Mouse (Mus musculus) urinary bladder, postnatal 4 days (tissue): ENCODE results near the gene Prkcg.

Source experiments
- DNase-seq, 2 experiments: peaks; one replicate each; pipeline ENCODE4 v3.0.0; 2021 to 2022; ENCODE audit warnings: low spot score in 2 of 2

The Prkcg gene

GRCm38 (mm10) chr7:3365547-3366279, 76.7 kb downstream of the Prkcg start:
- no peak for DNase-seq

DNA sequence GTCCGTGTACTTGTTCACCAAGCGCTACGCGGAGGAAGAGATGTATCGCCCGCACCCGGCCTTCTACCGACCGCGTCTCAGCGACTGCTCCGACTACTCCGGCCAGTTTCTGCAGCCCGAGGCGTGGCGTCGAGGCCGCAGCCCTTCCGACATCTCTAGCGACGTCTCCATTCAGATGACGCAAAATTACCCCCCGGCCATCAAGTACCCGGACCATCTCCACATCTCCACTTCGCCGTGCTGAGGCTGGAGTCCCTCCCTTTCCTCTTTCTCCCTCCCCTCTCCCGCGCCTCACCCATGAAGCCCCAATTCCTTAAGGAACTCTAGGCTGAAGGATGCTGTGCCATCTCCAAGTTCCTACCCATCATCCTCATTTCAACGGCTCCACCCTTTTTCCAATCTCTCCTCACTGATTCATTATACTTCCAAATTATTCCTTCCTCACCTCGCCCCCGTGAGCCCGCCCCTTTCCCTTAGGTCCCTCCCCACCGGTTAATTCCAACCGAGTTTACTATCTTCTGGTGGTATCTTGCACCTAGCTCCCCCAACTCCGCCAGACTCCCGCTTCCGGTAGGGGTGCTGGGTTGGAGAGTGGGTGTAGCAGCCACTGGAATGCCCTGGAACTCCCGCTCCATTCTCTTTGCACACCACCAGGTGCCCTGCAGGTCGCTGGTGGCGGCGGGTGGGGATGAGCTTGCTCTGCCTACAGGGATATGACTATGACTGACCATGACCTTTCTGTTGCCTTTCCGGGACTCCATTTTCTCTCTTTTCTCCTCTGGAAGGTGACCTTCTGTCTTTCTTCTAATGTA, 77.9 kb downstream of the Prkcg start:
- DNase-seq: no peak

GRCm38 (mm10) chr7:3367569-3367968, 78.6 kb downstream of the Prkcg start:
- no peak for DNase-seq

GRCm38 (mm10) chr7:3368311-3368710, 79.3 kb downstream of the Prkcg start:
- no peak for DNase-seq

GRCm38 (mm10) chr7:3369189-3369588, 80.2 kb downstream of the Prkcg start:
- DNase-seq: no peak

DNA sequence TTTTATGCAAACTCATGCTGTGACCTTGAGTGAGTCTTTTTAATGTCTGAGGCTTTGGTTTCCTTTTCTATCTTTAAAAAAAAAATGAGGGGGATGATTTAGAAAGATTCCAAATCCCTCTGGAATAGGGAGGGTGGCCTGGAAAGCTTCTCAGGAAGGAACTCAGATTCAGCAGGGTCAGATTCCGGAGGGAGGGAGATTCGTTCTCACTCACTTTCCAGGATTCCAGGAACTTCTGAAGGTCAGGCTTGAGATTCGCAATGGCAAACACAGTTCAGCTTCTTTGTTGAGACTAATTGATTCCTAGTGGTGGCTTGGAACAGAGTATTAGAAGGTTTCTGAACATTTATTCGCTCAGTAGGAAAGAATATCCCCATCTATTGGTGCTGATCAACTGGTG, 81.4 kb downstream of the Prkcg start:
- no peak for DNase-seq

GRCm38 (mm10) chr7:3372376-3372775, 83.4 kb downstream of the Prkcg start:
- no peak for DNase-seq

DNA sequence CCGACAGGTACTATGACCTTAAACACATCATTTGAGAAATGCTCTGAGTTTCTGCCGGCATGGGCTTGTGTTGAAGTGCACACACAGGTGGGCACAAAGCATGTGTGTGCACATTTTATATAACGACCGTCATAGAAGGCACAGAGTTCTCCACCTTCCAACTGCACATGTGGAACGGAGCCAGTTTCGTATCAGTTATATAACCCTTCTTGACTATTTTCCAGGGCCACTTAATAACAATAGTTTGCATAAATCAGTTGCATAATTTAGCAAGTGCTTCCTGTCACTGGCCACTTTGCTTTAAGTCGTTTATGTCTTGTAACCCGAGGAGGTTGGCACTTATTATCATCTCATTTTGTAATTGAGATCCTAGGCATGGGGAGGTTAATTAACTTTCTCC, 84.8 kb downstream of the Prkcg start:
- no peak for DNase-seq

DNA sequence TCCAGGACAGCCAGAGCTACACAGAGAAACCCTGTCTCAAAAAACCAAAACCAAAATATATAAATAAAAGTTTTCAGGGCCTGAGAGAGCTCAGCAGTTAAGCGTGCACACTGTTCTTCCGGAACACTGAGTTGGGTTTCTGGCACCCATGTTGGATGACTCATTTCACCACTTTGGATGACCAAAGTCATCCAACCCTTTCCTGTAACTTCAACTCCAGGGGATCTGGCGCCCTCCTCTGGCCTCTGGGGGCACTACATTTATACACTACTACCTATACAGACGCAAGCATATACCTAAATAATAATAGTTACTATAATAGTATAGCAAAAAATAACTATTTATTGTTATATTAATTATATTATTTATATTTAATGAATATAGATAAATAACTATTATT, 87.9 kb downstream of the Prkcg start:
- peak; percentile 36 to 77 for DNase-seq
